Mouse (Mus musculus): ENCODE data around the gene Arap1.
A peak's percentile ranks its signal among the peaks of the same experiment; 100 is the strongest.

Gene Arap1

DNA sequence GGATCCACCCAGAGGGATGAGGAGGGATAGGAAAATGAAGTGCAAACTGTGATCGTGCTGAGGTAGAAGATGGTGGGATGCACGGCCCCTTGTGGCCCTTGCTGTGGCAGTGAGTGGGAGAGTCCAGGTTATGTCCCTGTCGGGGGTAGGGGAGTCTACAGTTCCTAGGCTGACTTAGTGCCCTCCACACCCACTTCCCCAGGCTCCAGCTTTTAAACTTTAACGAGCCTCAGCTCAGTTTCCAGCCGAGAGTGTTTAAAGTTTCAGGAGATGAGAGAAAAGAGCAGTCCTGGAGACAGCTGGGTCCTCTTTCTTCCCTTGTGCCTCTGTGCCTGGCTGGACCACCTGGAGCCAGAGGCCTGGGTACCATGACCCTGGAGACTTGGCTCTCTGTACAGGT is 20.6 kb upstream of the Arap1 start:
- DNase-seq (ENCODE audit: low spot score), result no peak

DNA sequence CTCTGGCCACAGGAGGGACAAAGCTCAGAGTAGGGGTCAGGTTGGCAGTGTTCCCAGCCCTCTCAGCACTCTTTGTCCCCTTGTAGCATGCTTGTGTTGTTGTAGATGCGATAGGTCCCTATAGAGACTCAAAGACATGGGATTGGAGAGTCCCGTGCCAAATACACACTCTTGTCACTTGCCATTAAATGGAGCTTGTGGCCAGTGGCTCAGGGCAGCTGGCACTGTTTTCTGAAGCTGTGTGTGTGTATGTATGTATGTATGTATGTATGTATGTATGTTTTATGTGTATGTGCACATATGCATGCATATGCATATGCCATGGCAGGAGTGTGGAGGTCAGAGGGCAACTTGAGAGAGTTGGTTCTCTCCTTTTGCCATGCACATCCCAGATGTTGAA is 20.1 kb upstream of the Arap1 start:
- no peak for DNase-seq (ENCODE audit: low spot score)

GRCm38 (mm10) chr7:101328621-101329158 is 19.2 kb upstream of the Arap1 start:
- no peak for DNase-seq (ENCODE audit: low spot score)

DNA sequence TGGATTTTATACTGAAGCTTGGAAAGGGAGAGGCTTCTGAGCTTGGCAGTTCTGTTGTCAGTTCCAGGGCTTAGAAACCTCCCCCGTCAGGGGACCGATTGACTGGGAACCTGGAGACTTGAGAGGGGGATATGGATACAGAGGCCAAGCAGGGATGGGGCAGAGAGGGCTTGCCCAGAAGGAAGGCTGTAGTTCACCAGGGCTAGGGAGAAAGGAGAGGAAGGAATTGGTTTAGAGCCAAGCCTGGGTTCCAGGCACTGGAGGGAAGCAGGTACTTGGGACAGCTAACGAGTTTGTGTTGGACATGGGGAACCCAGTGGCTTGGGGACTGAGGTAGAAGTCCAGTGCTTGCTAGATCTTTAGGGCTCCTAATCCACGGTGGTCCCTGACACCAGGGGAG is 18.3 kb upstream of the Arap1 start:
- DNase-seq (ENCODE audit: low spot score), result no peak

- no peak for DNase-seq (ENCODE audit: low spot score)
These were observed 17.6 kb upstream of the Arap1 start for GRCm38 (mm10) chr7:101330074-101330840.

DNA sequence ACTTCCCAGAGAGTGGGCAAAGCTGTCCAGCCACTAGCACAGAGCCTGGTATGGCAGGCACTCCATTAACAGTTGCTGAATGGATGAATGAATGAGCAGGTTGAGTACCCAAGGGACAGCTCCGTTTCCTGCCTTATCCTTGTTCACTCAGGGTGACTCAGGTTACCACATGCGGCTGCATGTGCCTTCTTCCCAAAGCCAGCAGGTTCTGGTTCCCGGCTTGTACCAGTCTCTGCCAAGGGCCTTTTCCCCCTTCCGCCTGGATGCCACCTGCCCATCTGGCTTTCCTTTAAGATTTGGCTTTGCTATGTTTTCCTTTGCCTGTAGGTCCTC is 17.1 kb upstream of the Arap1 start:
- DNase-seq (ENCODE audit: low spot score), result no peak

GRCm38 (mm10) chr7:101332045-101332831 is 15.6 kb upstream of the Arap1 start:
- no peak for DNase-seq (ENCODE audit: low spot score)

DNA sequence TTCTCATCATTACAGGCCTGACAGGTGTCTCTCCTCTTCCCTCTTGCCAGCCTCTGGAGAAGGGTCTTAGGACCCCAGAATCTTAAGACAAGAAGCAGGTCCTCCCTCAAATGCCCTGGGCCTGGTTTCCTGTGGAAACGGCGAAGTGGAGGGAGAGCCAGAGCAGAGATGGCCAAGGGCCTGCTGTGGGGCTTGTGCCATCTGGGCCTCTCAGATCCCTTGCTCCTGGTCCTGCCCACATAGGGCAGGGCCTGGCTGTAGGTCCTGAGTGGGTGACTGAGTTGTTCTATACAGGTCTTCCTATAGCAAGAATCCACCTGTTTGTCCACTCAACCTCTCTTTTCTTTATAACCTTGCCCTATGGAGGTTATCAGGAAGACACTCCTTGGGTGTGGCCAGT is 12.6 kb upstream of the Arap1 start:
- no peak for DNase-seq (ENCODE audit: low spot score)

DNA sequence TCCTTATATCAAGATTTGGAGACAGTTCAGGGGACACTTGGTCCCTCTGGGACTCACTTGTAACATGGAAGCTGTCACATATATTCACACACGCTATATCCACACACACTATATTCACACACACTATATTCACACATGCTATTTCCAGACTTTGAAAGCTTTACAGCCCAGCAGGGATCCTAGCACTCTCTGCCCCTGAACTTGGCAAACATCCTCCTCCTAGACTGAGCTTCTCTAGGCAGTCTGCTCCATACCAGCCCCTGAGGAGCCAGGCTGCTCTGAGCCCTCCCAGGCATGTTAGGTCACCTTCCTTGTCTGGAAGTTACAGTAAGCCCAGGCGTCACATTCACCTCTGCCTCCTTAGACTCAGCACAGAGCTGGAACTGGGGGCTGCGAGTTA is 11.2 kb upstream of the Arap1 start:
- no peak for DNase-seq (ENCODE audit: low spot score)

GRCm38 (mm10) chr7:101337401-101337800 is 10.5 kb upstream of the Arap1 start:
- no peak for DNase-seq (ENCODE audit: low spot score)

DNA sequence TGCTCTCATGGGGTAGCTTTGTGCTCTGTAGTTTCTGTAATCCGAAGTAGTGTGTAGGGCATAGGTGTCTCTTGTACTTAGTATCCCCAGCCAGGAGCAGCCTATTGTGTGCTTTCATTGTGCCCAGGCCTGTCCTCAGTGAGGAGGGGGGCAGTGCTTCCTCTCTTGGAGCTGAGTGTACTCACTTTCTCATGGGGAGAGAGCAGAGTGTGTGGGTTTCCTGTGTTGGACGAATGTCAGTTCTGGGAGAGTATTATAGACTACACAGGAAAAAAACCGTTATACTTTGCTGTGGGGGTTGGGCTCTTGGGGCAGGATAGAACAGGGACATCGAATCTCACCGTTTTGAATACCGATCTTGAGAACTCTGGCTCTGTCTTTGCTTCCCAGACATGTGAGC is 6.5 kb upstream of the Arap1 start:
- DNase-seq (ENCODE audit: low spot score), result no peak

GRCm38 (mm10) chr7:101343135-101343534 is 4.7 kb upstream of the Arap1 start:
- DNase-seq (ENCODE audit: low spot score), result no peak

DNA sequence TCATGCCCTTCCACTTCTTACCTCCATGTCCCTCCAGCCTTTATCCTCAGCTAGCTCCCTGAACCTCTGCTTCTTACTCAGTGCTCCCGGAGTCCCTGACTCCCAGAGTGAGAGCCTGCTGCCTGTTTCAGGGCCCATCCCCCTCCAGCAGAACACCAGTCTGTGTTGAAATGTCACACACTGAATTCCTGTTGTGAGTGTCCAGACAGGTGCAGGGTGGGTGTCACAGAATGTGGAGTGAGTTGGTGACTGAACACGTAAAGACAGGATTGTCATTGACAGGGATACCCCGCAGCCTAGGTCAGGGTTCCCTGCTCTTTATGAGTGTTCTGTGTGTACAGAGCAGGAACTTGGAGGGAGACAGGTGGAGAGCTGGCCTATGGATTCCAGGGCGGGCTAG is 3.0 kb upstream of the Arap1 start:
- peak; percentile 36 for DNase-seq (ENCODE audit: low spot score)

GRCm38 (mm10) chr7:101346991-101347390 is 876 bp upstream of the Arap1 start:
- DNase-seq (ENCODE audit: low spot score), result no peak

DNA sequence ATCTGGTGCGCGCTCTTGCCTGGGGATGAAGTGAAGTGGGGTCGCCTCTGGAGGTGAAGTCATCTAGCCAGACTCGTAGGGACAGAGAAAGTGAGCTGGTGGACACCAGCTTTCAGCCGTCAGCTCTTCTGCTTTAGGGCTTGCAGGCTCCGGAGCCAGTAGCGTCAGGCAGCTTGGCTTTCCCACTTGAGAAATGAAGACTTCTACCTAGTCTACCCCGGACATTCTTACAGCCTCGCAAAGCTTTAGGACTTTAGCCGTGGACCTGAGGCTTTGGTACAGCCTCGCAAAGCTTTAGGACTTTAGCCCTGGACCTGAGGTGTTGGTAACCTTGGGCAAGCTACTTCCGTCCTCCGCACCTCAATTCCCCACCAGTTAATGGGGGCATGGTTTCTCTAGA is 445 bp downstream of the Arap1 start:
- DNase-seq (ENCODE audit: low spot score), result no peak

DNA sequence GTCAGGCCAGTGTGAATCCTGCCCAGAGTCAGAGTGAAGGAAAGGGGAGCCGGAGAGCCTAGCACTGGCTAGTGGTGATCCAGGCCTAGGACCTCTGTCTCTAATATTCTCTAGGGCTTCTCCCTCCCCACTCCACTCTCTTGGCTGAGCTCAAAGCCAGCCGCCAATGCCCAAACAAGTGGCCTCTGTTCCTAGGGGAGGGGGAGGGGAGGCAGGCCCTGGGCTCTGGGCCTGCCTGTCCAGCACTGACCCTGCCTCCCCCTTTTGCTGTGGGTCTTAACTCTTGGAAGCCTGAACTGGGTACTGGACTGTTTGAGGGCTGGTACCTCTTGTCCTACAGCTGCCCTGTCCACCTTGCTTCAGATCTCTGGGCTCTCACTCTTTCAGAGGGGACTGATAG is 2.0 kb downstream of the Arap1 start:
- no peak for DNase-seq (ENCODE audit: low spot score)

DNA sequence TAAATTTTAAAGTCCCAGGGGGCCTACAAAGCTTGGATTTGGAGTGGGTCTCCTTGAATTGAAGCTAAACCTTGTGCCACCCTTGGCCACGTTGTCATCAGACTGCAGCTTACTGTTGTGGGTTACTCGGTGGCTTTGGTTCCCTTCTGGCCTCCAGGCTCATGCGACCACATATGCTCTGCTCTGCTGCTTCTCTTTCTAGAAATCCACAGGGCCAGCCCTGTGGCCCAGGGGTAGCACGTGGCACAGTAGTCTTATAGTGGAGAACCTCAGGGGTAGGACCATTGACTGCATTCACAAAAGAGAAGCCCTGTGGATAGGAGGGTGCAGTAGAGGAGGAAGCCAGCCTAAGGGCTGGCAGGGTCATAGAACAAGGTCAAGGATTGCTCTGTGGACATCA is 4.5 kb downstream of the Arap1 start:
- DNase-seq (ENCODE audit: low spot score), result no peak

DNA sequence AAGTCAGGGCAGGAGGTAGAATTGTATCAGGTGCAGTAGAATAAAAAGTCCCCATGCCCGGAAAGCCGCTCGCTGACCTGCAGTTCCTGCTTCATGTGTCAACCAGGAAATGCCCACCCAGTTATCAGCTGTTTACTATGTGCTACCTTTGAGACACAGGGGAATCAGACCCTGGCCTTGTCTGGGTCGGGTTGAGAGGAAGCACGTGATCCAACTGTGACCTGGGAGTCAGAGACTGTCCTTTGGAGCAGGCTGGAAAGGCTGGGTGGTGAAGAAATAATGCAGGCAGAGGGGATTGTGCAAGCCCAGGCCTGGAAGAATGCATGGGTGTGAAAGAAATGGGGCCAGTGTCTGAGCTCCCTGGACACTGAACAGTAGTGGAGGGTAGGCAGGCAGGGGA is 6.6 kb downstream of the Arap1 start:
- DNase-seq (ENCODE audit: low spot score), result peak; percentile 89

DNA sequence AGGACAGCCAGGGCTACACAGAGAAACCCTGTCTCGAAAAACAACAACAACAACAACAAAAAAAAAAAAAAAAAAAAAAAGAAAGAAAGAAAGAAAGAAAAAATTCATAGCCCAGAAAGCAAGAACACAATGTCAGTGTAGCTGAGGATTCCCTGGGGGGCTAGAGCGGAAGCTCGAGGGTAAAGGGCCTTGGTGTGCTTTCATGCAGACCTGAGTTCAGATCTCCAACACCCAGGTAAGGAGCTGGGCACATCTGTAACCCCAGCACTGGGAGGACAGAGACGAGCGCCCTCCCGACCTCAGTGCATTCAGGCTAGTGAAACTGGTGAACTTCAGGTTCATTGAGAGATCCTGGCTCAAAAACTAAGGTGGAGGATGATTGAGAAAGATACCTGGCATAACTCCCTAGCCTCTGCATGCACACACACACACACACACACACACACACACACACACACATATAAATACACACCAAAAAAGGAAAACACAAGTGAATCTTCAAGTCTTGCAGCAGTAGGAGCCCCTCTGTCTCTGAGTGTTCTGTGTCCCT is 7.8 kb downstream of the Arap1 start:
- DNase-seq (ENCODE audit: low spot score), result no peak

GRCm38 (mm10) chr7:101356868-101357267 is 9.0 kb downstream of the Arap1 start:
- DNase-seq (ENCODE audit: low spot score), result no peak

DNA sequence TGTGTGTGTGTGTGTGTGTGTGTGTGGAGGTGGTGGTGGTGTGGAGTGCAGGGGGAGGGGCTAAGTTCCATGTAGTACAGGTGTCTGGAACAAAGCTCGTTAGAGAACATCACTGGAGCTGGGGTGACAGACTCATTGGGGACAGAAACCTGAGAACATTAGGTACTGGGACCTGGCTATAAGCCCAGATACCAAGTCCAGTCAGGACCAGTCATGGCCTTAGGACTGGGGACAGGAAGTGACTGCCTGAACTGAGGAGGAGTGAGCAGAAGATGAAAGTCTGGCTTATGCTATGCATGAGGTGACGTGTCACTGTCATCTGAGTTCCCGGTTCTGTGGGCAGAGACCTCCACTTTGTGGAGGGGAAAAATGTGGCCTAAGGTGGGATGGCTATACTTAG is 12.5 kb downstream of the Arap1 start:
- no peak for DNase-seq (ENCODE audit: low spot score)

GRCm38 (mm10) chr7:101361021-101361420 is 13.2 kb downstream of the Arap1 start:
- DNase-seq (ENCODE audit: low spot score), result no peak

- peak; percentile 53 for DNase-seq (ENCODE audit: low spot score)
These were observed 13.9 kb downstream of the Arap1 start for GRCm38 (mm10) chr7:101361767-101362166.

Measured in yolk sac, embryonic 10.5 days (tissue).